Mouse (Mus musculus) hindbrain, postnatal 0 days (tissue): ENCODE measurements around the gene Chmp1a. TPM values are rescaled to one million over a fixed set of nuclear protein-coding genes. Genes with fewer than 3 reads are reported as not detected.
"Not testable (repeated sequence)": the region's sequence is repeated elsewhere in the genome, so short reads cannot be mapped to it uniquely, and the experiment has no call there.

ENCODE experiments used
- ATAC-seq: fragments of 200-750 bp; cut with Nextera tagmentation; 2 replicates; pipeline ENCODE4 v1.8.0; 2017; ENCODE audit warnings: mild to moderate bottlenecking, moderate TSS enrichment, moderate library complexity
- DNase-seq: peaks from one replicate; pipeline ENCODE4 v3.0.0-alpha.2; 2015; ENCODE audit warnings: low spot score
- H3K27ac ChIP-seq: fragments of 300-500 bp; sonication (generic); 2 replicates; pipeline ENCODE4 v1.5.1; 2014; ENCODE audit warnings: mild to moderate bottlenecking
- H3K27me3 ChIP-seq: fragments of 300-500 bp; sonication (generic); 2 replicates; pipeline ENCODE4 v1.6.1; 2014; ENCODE audit warnings: low read length, mixed read lengths; ENCODE audit not compliant: insufficient read depth
- H3K36me3 ChIP-seq: fragments of 300-500 bp; sonication (generic); 2 replicates; pipeline ENCODE4 v1.6.1; 2014; ENCODE audit warnings: low read length, mixed read lengths; ENCODE audit not compliant: insufficient read depth
- H3K4me1 ChIP-seq: fragments of 300-500 bp; sonication (generic); 2 replicates; pipeline ENCODE4 v1.6.1; 2014; ENCODE audit warnings: antibody characterized with exemption, low read length, mixed read lengths; ENCODE audit not compliant: insufficient read depth
- H3K4me2 ChIP-seq: fragments of 300-500 bp; sonication (generic); 2 replicates; pipeline ENCODE4 v1.6.1; 2014; ENCODE audit warnings: low read depth, mild to moderate bottlenecking, low read length, moderate library complexity, mixed read lengths
- H3K4me3 ChIP-seq: fragments of 300-500 bp; sonication (generic); 2 replicates; pipeline ENCODE4 v1.5.1; 2014; ENCODE audit warnings: low read length
- H3K9ac ChIP-seq: fragments of 300-500 bp; sonication (generic); replicated peaks from 2 replicates; pipeline ENCODE4 v1.6.1; 2014; ENCODE audit warnings: mild to moderate bottlenecking, low read length, moderate library complexity, mixed read lengths
- H3K9me3 ChIP-seq: fragments of 300-500 bp; sonication (generic); 2 replicates; pipeline ENCODE4 v1.6.1; 2016; ENCODE audit warnings: low read length, mixed read lengths
- CTCF ChIP-seq: IDR thresholded peaks from 2 replicates; pipeline ENCODE4 v1.5.1; 2016; ENCODE audit warnings: antibody characterized with exemption, control low read depth, low read depth
- WGBS: fragments of 180-500 bp; shearing (Covaris S2); extraction: QIAGEN DNeasy Blood & Tissue Kit; methylation state at CpG from one replicate; pipeline ENCODE4 v1.1.7; 2014; 5-methylcytosine and 5-hydroxymethylcytosine counted together
- polyA plus RNA-seq: library from polyadenylated mRNA; unstranded; fragments of >200 nt; fragmentation: Nextera tagmentation; extraction: Ambion mirVana; gene quantifications from 2 replicates; pipeline ENCODE4 v1.2.1, GENCODE M21; 2015
- total RNA-seq: library from RNA; depleted of rRNA; stranded (reverse); fragments of >200 nt; gene quantifications from 2 replicates; pipeline ENCODE4 v1.2.3, GENCODE M21; 2014; rRNA removed

The Chmp1a gene
- total RNA-seq (193 and 194 TPM in 2 replicates), polyA plus RNA-seq (203 and 208 TPM in 2 replicates)

GRCm38 (mm10) chr8:123212321-123213117 lies at the start of gene Chmp1a, which contains the start of gene Spata33:
Gene Chmp1a (minus strand): TSS chr8:123212763.
Gene Spata33 (plus strand): TSS chr8:123212832.
- DNase-seq (peak; percentile 96), ATAC-seq (peak; percentile 96)
- peak within 1 kb of the TSS; percentile 78 for H3K27ac ChIP-seq
- TF ChIP-seq CTCF = peak; percentile 66
- no peaks in the 10 kb centered on the region for H3K9me3 ChIP-seq
- no peaks in the 10 kb centered on the region for H3K27me3 ChIP-seq
- H3K36me3 ChIP-seq = peaks cover 22% of the 10 kb centered on the region; the same call in 1 of the 2 replicates
- peak within 1 kb of the TSS; percentile 95 for H3K4me2 ChIP-seq
- peaks cover 13% of the 10 kb centered on the region for H3K4me1 ChIP-seq
- under 1% methylated on average over 76 of the region's 76 CpGs for WGBS
- peak within 1 kb of the TSS; percentile 99 for H3K9ac ChIP-seq
- peak within 1 kb of the TSS; percentile 97 for H3K4me3 ChIP-seq

DNA sequence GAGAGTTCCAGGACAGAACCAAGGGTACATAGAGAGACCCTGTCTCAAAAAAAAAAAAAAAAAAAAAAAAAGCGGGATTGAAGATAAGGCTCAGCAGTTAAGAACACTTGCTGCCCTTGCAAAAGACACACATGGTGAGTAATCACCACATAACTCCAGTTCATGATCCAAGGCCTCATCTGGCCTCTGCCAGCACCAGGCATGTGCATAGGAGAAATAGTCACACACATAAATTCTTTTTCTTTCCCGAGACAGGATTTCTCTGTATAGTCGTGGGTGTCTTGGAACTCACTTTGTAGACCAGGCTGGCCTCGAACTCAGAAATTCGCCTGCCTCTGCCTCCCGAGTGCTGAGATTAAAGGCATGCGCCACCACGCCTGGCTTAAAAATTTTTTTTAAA lies 45.0 kb upstream of the Chmp1a start:
- not testable (repeated sequence) for H3K4me3 ChIP-seq, ATAC-seq, H3K4me2 ChIP-seq, H3K9ac ChIP-seq, H3K27ac ChIP-seq, DNase-seq, H3K9me3 ChIP-seq, H3K27me3 ChIP-seq
- WGBS = 93% methylated on average over 7 of the region's 8 CpGs
- peaks cover 40% of the 10 kb centered on the region for H3K36me3 ChIP-seq
- H3K4me1 ChIP-seq = peaks cover 16% of the 10 kb centered on the region

GRCm38 (mm10) chr8:123257114-123257513 lies 44.6 kb upstream of the Chmp1a start:
- H3K27me3 ChIP-seq = no peaks in the 10 kb centered on the region
- no peaks in the 10 kb centered on the region for H3K9me3 ChIP-seq
- no peak for TF ChIP-seq CTCF
- peak; percentile 9 for DNase-seq
- no peak overlapping the region for H3K4me2 ChIP-seq
- peaks cover 40% of the 10 kb centered on the region for H3K36me3 ChIP-seq
- no peak overlapping the region for H3K9ac ChIP-seq
- WGBS = 52% methylated on average over 3 of the region's 3 CpGs
- ATAC-seq = peak; percentile 27; the same call in 1 of the 2 replicates
- H3K4me3 ChIP-seq = no peak overlapping the region
- H3K4me1 ChIP-seq = peaks cover 17% of the 10 kb centered on the region
- H3K27ac ChIP-seq = peak overlapping the region; percentile 62; the same call in 1 of the 2 replicates

- Histone ChIP-seq H3K27me3 (no peaks in the 10 kb centered on the region), H3K4me3 (peak overlapping the region; percentile 98), H3K4me2 (peak overlapping the region; percentile 96), H3K27ac (no peak overlapping the region), H3K9me3 (no peaks in the 10 kb centered on the region), H3K4me1 (peaks cover 17% of the 10 kb centered on the region), H3K36me3 (peaks cover 49% of the 10 kb centered on the region), H3K9ac (peak overlapping the region; percentile 92)
- peak; percentile 57 for TF ChIP-seq CTCF
- ATAC-seq = no peak
- WGBS = 70% methylated on average over 6 of the region's 6 CpGs
- peak; percentile 17 for DNase-seq
These were observed 42.6 kb upstream of the Chmp1a start for GRCm38 (mm10) chr8:123255170-123255569.

DNA sequence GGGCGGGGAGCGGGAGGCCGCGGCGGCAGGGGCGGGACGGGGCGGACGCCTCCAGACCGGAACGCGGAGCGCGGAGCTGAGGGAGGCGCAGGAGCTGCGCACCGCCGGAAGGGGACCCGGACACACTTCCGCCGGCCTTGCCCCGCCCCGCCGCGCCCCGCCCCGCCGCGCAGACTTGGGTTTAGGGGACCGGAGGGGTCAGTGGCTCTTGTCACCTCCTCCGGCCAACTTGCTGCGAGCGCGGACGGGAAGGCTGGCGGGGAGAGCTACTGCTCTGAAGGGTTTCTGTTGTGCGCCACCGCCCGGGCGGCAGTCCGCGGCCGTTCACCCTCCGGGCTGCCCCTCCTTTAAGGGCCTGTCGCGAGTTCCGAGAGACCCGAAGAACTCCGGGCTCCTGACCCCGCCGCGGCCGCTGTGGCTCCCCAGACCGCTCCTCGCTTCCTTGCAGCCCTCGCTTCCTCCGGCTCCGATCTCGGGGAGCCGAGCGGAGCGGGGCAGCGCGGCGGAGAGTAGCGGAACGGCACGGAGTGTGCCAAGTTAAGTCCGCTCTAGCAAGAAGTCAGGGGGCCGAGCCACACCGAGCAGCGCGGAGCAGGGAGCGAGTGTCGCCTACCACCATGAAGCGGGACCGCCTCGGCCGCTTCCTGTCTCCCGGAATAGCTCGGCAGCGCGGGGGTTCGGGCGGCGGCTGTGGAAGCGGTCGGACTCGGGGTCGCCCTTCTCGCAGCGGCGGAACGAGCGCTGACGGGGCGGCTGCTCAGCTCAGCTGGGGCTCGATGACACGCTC lies 41.7 kb upstream of the Chmp1a start, which contains the start of the genes Zfp276 and Vps9d1:
Zfp276 (plus strand) TSS at position 97 of the 787 bp plus-strand sequence.
Vps9d1 (minus strand) TSS at position 250 of the 787 bp plus-strand sequence.
- H3K4me3 ChIP-seq = peak within 1 kb of the TSS; percentile 98
- no peaks in the 10 kb centered on the region for H3K9me3 ChIP-seq
- peak within 1 kb of the TSS; percentile 96 for H3K4me2 ChIP-seq
- H3K9ac ChIP-seq = peak within 1 kb of the TSS; percentile 92
- H3K4me1 ChIP-seq = peaks cover 17% of the 10 kb centered on the region
- H3K27ac ChIP-seq = peak within 1 kb of the TSS; percentile 94
- under 1% methylated on average over 92 of the region's 99 CpGs for WGBS
- ATAC-seq = peak; percentile 94
- TF ChIP-seq CTCF = no peak
- peak; percentile 92 for DNase-seq
- H3K36me3 ChIP-seq = peaks cover 47% of the 10 kb centered on the region
- no peaks in the 10 kb centered on the region for H3K27me3 ChIP-seq

- Histone ChIP-seq H3K27me3 (no peaks in the 10 kb centered on the region), H3K9me3 (no peaks in the 10 kb centered on the region), H3K4me2 (peak overlapping the region; percentile 96), H3K36me3 (peaks cover 48% of the 10 kb centered on the region), H3K4me1 (peaks cover 17% of the 10 kb centered on the region), H3K9ac (peak overlapping the region; percentile 92), H3K27ac (peak overlapping the region; percentile 94), H3K4me3 (peak overlapping the region; percentile 98)
- ATAC-seq = no peak
- DNase-seq = peak; percentile 61
- WGBS = under 1% methylated on average over 30 of the region's 40 CpGs
- no peak for TF ChIP-seq CTCF
These were observed 41.0 kb upstream of the Chmp1a start for GRCm38 (mm10) chr8:123253451-123254098.
